ENCODE assay signal across 7 mouse cellular contexts in genomic region chr2:109280600-109281340, GRCm38 (mm10). TPM values are rescaled to one million over a fixed set of nuclear protein-coding genes. Genes with fewer than 3 reads are reported as not detected.
DNase-seq lines count a peak whose midpoint lies in the region; ATAC-seq lines count a peak whose summit lies in the region.

Gene Kif18a, plus strand, starts transcription at chr2:109280738.
Gene Mettl15, minus strand, starts transcription at chr2:109280748.

- peak within 1 kb of the TSS; percentile 84 for H3K4me3 ChIP-seq in intestine, embryonic 16.5 days (ENCODE audit: low read length)
- H3K4me3 ChIP-seq in midbrain, embryonic 11.5 days (ENCODE audit: low read depth, low read length), result peak within 1 kb of the TSS; percentile 71

- WGBS in intestine, embryonic 16.5 days, result under 1% methylated on average over 51 of the region's 51 CpGs
- WGBS in midbrain, embryonic 11.5 days, result under 1% methylated on average over 51 of the region's 51 CpGs

- DNase-seq in adrenal gland, adult 8-10 months, result peak; percentile 96
- peak; percentile 89 for DNase-seq in embryo, embryonic 9.5 days (ENCODE audit: extremely low spot score)
- peak; percentile 86 to 94 for DNase-seq in gastrocnemius, postnatal 4 days (ENCODE audit: low spot score in 2 of 2)
- peak; percentile 95 to 96 for DNase-seq in left cerebral cortex, postnatal 36 days (ENCODE audit: low spot score in 2 of 2)
- peak; percentile 98 for DNase-seq in midbrain, embryonic 11.5 days (ENCODE audit: low spot score, missing footprints)
- peak; percentile 94 for DNase-seq in skeletal muscle tissue, adult 2 months (ENCODE audit: low read depth, low spot score)

- peak within 1 kb of the TSS; percentile 66 for H3K4me2 ChIP-seq in intestine, embryonic 16.5 days (ENCODE audit: low read depth, low read length)
- peak within 1 kb of the TSS; percentile 60 for H3K4me2 ChIP-seq in midbrain, embryonic 11.5 days

- H3K9ac ChIP-seq in intestine, embryonic 16.5 days (ENCODE audit: low read depth, low read length), result peak within 1 kb of the TSS; percentile 77
- H3K9ac ChIP-seq in midbrain, embryonic 11.5 days (ENCODE audit: low read length), result peak within 1 kb of the TSS; percentile 76

- H3K27ac ChIP-seq in intestine, embryonic 16.5 days (ENCODE audit: low read length), result peak within 1 kb of the TSS; percentile 77
- peak within 1 kb of the TSS; percentile 82 for H3K27ac ChIP-seq in midbrain, embryonic 11.5 days (ENCODE audit: low read depth, low read length)

- intact Hi-C loops in left cerebral cortex, postnatal 36 days (cut with DNase I), result loop anchor here (5.0 kb wide), 2 partner anchors 397 to 412 kb away; no protein-coding TSS in a partner anchor

- no peaks in the 10 kb centered on the region for H3K36me3 ChIP-seq in intestine, embryonic 16.5 days (ENCODE audit: control insufficient read depth, insufficient read depth, low read length)
- no peaks in the 10 kb centered on the region for H3K36me3 ChIP-seq in midbrain, embryonic 11.5 days (ENCODE audit: control insufficient read depth, insufficient read depth, low read length)

- ATAC-seq in intestine, embryonic 16.5 days, result peak; percentile 99
- peak; percentile 97 for ATAC-seq in midbrain, embryonic 11.5 days (ENCODE audit: low FRiP score)

- H3K9me3 ChIP-seq in intestine, embryonic 16.5 days (ENCODE audit: control insufficient read depth, low read length), result no peaks in the 10 kb centered on the region
- no peaks in the 10 kb centered on the region for H3K9me3 ChIP-seq in midbrain, embryonic 11.5 days (ENCODE audit: control insufficient read depth, low read length)

- H3K4me1 ChIP-seq in intestine, embryonic 16.5 days (ENCODE audit: control insufficient read depth, insufficient read depth, low read length), result peaks cover 9% of the 10 kb centered on the region
- H3K4me1 ChIP-seq in midbrain, embryonic 11.5 days (ENCODE audit: control insufficient read depth, insufficient read depth, low read length), result peaks cover 8% of the 10 kb centered on the region; the same call in 1 of the 2 replicates

- no peaks in the 10 kb centered on the region for H3K27me3 ChIP-seq in intestine, embryonic 16.5 days (replicated peaks; ENCODE audit: control insufficient read depth, insufficient read depth, low read length)
- no peaks in the 10 kb centered on the region for H3K27me3 ChIP-seq in midbrain, embryonic 11.5 days (ENCODE audit: control insufficient read depth, insufficient read depth, low read length)

RNA-seq across cellular contexts. Expression of gene Kif18a, which starts in this region (rescaled TPM):
- under 1 TPM; 0.73 to 0.99 (median 0.74) TPM for total RNA-seq in adrenal gland, adult 8-10 months (2022)
- 1 to 10 TPM; 4.9 TPM for total RNA-seq in gastrocnemius, postnatal 4 days (2021)
- 11.0 and 12.7 TPM in 2 replicates for polyA plus RNA-seq in intestine, embryonic 16.5 days (2015; fragmentation: Nextera tagmentation; extraction: Ambion mirVana)
- total RNA-seq in left cerebral cortex, postnatal 36 days (2021), result 1 to 10 TPM; 1.0 to 1.7 TPM
- 47.0 and 47.9 TPM in 2 replicates for polyA plus RNA-seq in midbrain, embryonic 11.5 days (2014; fragmentation: Nextera tagmentation; extraction: Ambion mirVana)

RNA-seq across cellular contexts. Expression of gene Mettl15, which starts in this region (rescaled TPM):
- total RNA-seq in adrenal gland, adult 8-10 months (2022), result 10 to 100 TPM in 1 of 4 experiments, 1 to 10 TPM in 3; 6.9 to 12.4 (median 7.9) TPM
- total RNA-seq in gastrocnemius, postnatal 4 days (2021), result 1 to 10 TPM; 8.6 to 9.3 TPM
- polyA plus RNA-seq in intestine, embryonic 16.5 days (2015; fragmentation: Nextera tagmentation; extraction: Ambion mirVana), result 12.0 and 12.8 TPM in 2 replicates
- 1 to 10 TPM; 4.7 to 5.3 TPM for total RNA-seq in left cerebral cortex, postnatal 36 days (2021)
- polyA plus RNA-seq in midbrain, embryonic 11.5 days (2014; fragmentation: Nextera tagmentation; extraction: Ambion mirVana), result 12.3 and 15.5 TPM in 2 replicates

Comparison
In these comparisons a context has a peak if more than half of its experiments do, and no peak if none do; other contexts are left out.
1. Peak in every context shown above with its lines: DNase-seq, ATAC-seq, H3K4me3 ChIP-seq and H3K27ac ChIP-seq.